Mouse (Mus musculus) C2C12 (cell line): ENCODE measurements at regions not wholly inside any gene's neighbourhood (a gene's known extent, or its start where the extent isn't known, plus 50 kb on each side); places are given as distances from the start of the nearest gene placed in this dataset.

Source experiments
- CTCF ChIP-seq: IDR thresholded peaks from one replicate; pipeline ENCODE4 v1.5.1; 2011; ENCODE audit not compliant: control insufficient read depth, insufficient read depth, insufficient read length
- FOSL1 ChIP-seq: IDR thresholded peaks from one replicate; pipeline ENCODE4 v1.8.0; 2011; ENCODE audit warnings: mild to moderate bottlenecking, low read length; ENCODE audit not compliant: poor library complexity, insufficient read depth, severe bottlenecking
- MAX ChIP-seq: IDR thresholded peaks from one replicate; pipeline ENCODE4 v1.6.1; 2011; ENCODE audit warnings: mild to moderate bottlenecking, control low read depth
- MYOD1 ChIP-seq: IDR thresholded peaks from one replicate; pipeline ENCODE4 v1.6.1; 2011; ENCODE audit warnings: low read depth; ENCODE audit not compliant: control insufficient read depth, insufficient read length
- USF1 ChIP-seq: IDR thresholded peaks from one replicate; pipeline ENCODE4 v1.6.1; 2011; ENCODE audit warnings: low read depth, mild to moderate bottlenecking, control low read depth, moderate library complexity

- TF ChIP-seq USF1 = no peak
- TF ChIP-seq CTCF = no peak
- no peak for TF ChIP-seq MAX
- TF ChIP-seq MYOD1 = no peak
- no peak for TF ChIP-seq FOSL1
Measured at GRCm38 (mm10) chr1:137051515-137051914, 91.3 kb upstream of the Nr5a2 start.
